Mouse (Mus musculus): ENCODE results near the gene Padi4.

Gene Padi4

GRCm38 (mm10) chr4:140701716-140702561, 72.1 kb downstream of the Padi4 start:
- no peak for DNase-seq (ENCODE audit: low spot score)

GRCm38 (mm10) chr4:140701049-140701715, 72.9 kb downstream of the Padi4 start:
- peak; percentile 70 for DNase-seq (ENCODE audit: low spot score)

- DNase-seq (ENCODE audit: low spot score): no peak
Measured at GRCm38 (mm10) chr4:140700269-140701018, 73.6 kb downstream of the Padi4 start, which contains the start of gene Rcc2. TSS of gene Rcc2 (plus strand) at chr4:140700541.

GRCm38 (mm10) chr4:140699441-140700127, 74.5 kb downstream of the Padi4 start:
- DNase-seq (ENCODE audit: low spot score): no peak
